Mouse (Mus musculus): ENCODE measurements at regions not wholly inside any gene's neighbourhood (a gene's known extent, or its start where the extent isn't known, plus 50 kb on each side); places are given as distances from the start of the nearest gene placed in this dataset.

GRCm38 (mm10) chr15:62224798-62225197 lies 1302.0 kb upstream of the A1bg start:
- TF ChIP-seq POLR2A (IDR thresholded peaks at IDR 0.05; ENCODE audit: insufficient read depth, low read depth, low read length) (no peak), CTCF (IDR thresholded peaks at IDR 0.05) (no peak), EP300 (IDR thresholded peaks at IDR 0.05; ENCODE audit: insufficient read depth, low read depth, low read length) (no peak)

All from heart, adult 2 months (tissue).